Mouse (Mus musculus) urinary bladder, postnatal 36 days (tissue): ENCODE results near the gene Sh3bgrl3.

Experiments used
- DNase-seq, 2 experiments: peaks; one replicate each; pipeline ENCODE4 v3.0.0; 2022; ENCODE audit warnings: low spot score in 2 of 2, mixed read lengths in 1 of 2

Gene Sh3bgrl3

GRCm38 (mm10) chr4:134080674-134081073 lies 47.9 kb downstream of the Sh3bgrl3 start:
- no peak for DNase-seq

GRCm38 (mm10) chr4:134078694-134079093 lies 49.9 kb downstream of the Sh3bgrl3 start:
- DNase-seq: no peak
